Mouse (Mus musculus): ENCODE data around the gene Nodal. TPM values are rescaled to one million over a fixed set of nuclear protein-coding genes. Genes with fewer than 3 reads are reported as not detected.
A peak's percentile ranks its signal among the peaks of the same experiment; 100 is the strongest.

Gene Nodal
- polyA plus RNA-seq, 1 experiment from 2014 or later, result 0.10 TPM

DNA sequence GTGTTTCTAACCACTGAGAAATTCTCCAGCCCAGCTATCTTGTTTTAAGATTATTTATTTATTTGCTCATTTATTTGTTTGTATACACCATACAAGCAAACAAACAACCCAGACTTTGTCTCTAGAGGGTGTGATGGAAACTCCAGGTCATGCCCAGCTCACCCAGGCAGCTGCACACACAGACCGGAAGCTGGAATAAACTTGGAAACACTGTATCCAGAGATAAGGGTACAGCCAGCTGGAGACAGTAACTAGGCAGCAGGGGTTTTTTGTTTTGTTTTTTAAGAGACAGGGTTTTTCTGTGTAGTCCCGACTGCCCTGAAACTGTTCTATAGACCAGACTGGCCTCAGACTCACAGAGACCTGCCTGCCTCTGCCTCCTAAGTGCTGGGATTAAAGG, 27.6 kb upstream of the Nodal start:
- no peak for ATAC-seq
- H3K9ac ChIP-seq (replicated peaks; ENCODE audit: low read depth, low read length), result no peak overlapping the region
- no peaks in the 10 kb centered on the region for H3K27me3 ChIP-seq (replicated peaks; ENCODE audit: control insufficient read depth, insufficient read depth, low read length)
- WGBS, result 73% methylated on average over 2 of the region's 2 CpGs
- no peak overlapping the region for H3K27ac ChIP-seq (ENCODE audit: low read length)
- no peak overlapping the region for H3K4me3 ChIP-seq (replicated peaks; ENCODE audit: low read length)
- no peaks in the 10 kb centered on the region for H3K4me1 ChIP-seq (replicated peaks; ENCODE audit: control insufficient read depth, insufficient read depth, low read length)
- H3K4me2 ChIP-seq (ENCODE audit: low read length), result no peak overlapping the region
- no peaks in the 10 kb centered on the region for H3K9me3 ChIP-seq (ENCODE audit: control insufficient read depth, low read length)
- no peaks in the 10 kb centered on the region for H3K36me3 ChIP-seq (ENCODE audit: control insufficient read depth, insufficient read depth)

DNA sequence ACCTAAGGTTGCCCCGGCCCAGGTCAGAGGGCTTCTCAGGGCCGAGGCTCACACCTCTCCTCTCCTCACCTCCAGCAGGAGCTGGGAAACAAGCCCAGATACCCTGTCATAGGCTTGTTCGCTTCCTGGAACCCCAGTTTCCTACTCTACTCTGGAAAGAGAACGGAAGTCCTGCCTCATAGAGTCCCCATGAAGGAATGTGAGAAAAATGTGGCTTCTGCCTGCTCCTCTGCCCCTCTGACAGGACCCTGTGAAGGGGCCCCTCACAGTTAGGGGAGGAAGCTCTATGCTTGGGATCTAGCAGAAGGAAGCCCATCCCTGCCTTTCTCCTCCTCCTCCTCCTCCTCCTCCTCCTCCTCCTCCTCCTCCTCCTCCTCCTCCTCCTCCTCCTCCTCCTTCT, 25.2 kb upstream of the Nodal start:
- Histone ChIP-seq H3K4me2 (ENCODE audit: low read length) (no peak overlapping the region), H3K9ac (replicated peaks; ENCODE audit: low read depth, low read length) (no peak overlapping the region), H3K4me3 (replicated peaks; ENCODE audit: low read length) (no peak overlapping the region), H3K4me1 (replicated peaks; ENCODE audit: control insufficient read depth, insufficient read depth, low read length) (no peaks in the 10 kb centered on the region), H3K27ac (ENCODE audit: low read length) (no peak overlapping the region), H3K27me3 (replicated peaks; ENCODE audit: control insufficient read depth, insufficient read depth, low read length) (no peaks in the 10 kb centered on the region), H3K36me3 (ENCODE audit: control insufficient read depth, insufficient read depth) (no peaks in the 10 kb centered on the region), H3K9me3 (ENCODE audit: control insufficient read depth, low read length) (no peaks in the 10 kb centered on the region)
- ATAC-seq, result no peak
- 66% methylated on average over 4 of the region's 4 CpGs for WGBS

DNA sequence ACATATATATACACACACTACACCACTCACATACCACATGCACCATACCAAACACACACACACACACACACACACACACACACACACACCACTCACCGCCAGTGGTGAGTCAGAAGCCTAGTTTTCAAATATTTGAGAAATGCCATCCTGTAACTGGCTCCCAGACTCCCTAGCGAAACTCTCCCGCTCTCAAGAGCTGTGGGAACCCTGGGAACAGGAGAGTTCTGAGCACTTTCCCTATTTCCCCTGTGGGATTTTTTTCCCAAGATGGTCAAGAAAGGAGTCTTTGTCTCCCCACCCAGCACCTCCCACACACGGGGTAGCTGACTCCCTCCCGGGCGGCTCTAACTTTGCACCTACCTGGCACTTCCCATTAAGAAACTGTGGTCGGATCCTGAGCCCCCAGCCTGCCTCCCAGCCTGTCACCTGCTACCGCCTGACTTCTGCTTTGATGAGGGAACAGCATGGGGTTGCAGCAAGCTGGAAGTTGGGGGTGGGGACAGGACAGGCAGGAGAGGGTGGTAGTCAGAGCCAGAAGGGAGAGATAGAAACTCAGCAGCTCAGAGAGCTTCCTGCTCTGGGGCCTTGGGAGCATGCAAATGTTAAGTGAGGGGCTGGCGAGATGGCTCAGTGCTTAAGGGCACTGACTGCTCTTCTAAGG, 23.2 kb upstream of the Nodal start:
- no peak for ATAC-seq
- Histone ChIP-seq H3K36me3 (ENCODE audit: control insufficient read depth, insufficient read depth) (no peaks in the 10 kb centered on the region), H3K9me3 (ENCODE audit: control insufficient read depth, low read length) (no peaks in the 10 kb centered on the region), H3K27me3 (replicated peaks; ENCODE audit: control insufficient read depth, insufficient read depth, low read length) (no peaks in the 10 kb centered on the region), H3K4me2 (ENCODE audit: low read length) (no peak overlapping the region), H3K27ac (ENCODE audit: low read length) (no peak overlapping the region), H3K4me3 (replicated peaks; ENCODE audit: low read length) (no peak overlapping the region), H3K4me1 (replicated peaks; ENCODE audit: control insufficient read depth, insufficient read depth, low read length) (no peaks in the 10 kb centered on the region), H3K9ac (replicated peaks; ENCODE audit: low read depth, low read length) (no peak overlapping the region)
- 17% methylated on average over 9 of the region's 9 CpGs for WGBS

DNA sequence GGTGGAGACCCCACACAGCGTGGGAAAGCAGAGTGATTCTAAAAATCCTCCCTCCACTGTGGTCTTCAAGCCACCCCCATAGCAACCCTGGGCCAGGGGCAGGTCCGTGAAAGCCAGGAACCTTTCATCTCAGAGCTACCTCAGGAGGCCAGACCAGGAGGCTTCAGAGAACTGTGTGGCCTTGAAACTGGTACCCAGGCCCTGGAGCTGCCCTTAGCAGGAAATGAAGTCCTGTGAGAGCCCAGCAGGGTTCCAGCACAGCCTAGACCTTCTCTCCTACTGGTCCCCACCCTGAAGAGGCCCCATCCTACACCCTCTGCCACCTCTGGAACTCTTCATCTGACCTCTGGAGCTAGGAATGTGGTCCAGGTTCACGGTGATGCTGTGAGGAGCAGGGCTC, 19.6 kb upstream of the Nodal start:
- H3K4me1 ChIP-seq (replicated peaks; ENCODE audit: control insufficient read depth, insufficient read depth, low read length), result no peaks in the 10 kb centered on the region
- no peak overlapping the region for H3K4me2 ChIP-seq (ENCODE audit: low read length)
- WGBS, result 67% methylated on average over 3 of the region's 3 CpGs
- H3K9ac ChIP-seq (replicated peaks; ENCODE audit: low read depth, low read length), result no peak overlapping the region; the same call in 1 of the 2 replicates
- H3K9me3 ChIP-seq (ENCODE audit: control insufficient read depth, low read length), result no peaks in the 10 kb centered on the region
- no peak overlapping the region for H3K4me3 ChIP-seq (replicated peaks; ENCODE audit: low read length)
- H3K36me3 ChIP-seq (ENCODE audit: control insufficient read depth, insufficient read depth), result no peaks in the 10 kb centered on the region
- H3K27ac ChIP-seq (ENCODE audit: low read length), result no peak overlapping the region
- no peak for ATAC-seq
- no peaks in the 10 kb centered on the region for H3K27me3 ChIP-seq (replicated peaks; ENCODE audit: control insufficient read depth, insufficient read depth, low read length)

DNA sequence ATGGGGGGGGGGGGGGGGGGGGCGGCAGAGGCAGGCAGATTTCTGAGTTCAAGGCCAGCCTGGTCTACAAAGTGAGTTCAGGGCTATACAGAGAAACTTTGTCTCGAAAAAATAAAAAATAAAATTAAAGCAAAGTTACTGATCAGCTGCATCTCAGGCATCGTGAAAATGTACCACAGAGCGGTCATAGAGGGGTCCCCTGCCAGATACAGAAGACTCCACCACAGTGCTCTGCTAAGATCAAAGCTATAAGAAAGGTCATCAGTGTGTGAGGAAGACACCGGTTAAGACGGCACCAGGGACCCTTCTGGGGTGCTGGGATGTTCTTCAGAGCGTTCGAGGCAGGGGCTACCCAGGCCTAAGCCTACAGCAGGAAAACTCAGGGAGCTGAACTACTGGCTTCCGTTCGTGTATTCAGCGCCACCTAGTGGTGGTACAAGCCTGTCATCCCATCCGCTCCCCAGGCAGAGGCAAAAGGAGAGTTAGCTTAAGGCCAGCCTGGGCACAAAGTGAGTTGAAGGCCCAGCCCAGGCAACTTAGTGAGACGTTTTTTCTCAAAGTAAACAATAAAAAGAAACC, 18.5 kb upstream of the Nodal start:
- Histone ChIP-seq H3K9me3 (ENCODE audit: control insufficient read depth, low read length) (no peaks in the 10 kb centered on the region), H3K36me3 (ENCODE audit: control insufficient read depth, insufficient read depth) (no peaks in the 10 kb centered on the region), H3K27me3 (replicated peaks; ENCODE audit: control insufficient read depth, insufficient read depth, low read length) (no peaks in the 10 kb centered on the region), H3K4me3 (replicated peaks; ENCODE audit: low read length) (no peak overlapping the region), H3K27ac (ENCODE audit: low read length) (no peak overlapping the region), H3K4me1 (replicated peaks; ENCODE audit: control insufficient read depth, insufficient read depth, low read length) (no peaks in the 10 kb centered on the region), H3K9ac (replicated peaks; ENCODE audit: low read depth, low read length) (no peak overlapping the region), H3K4me2 (ENCODE audit: low read length) (no peak overlapping the region)
- 24% methylated on average over 13 of the region's 13 CpGs for WGBS
- peak; percentile 81 for ATAC-seq

DNA sequence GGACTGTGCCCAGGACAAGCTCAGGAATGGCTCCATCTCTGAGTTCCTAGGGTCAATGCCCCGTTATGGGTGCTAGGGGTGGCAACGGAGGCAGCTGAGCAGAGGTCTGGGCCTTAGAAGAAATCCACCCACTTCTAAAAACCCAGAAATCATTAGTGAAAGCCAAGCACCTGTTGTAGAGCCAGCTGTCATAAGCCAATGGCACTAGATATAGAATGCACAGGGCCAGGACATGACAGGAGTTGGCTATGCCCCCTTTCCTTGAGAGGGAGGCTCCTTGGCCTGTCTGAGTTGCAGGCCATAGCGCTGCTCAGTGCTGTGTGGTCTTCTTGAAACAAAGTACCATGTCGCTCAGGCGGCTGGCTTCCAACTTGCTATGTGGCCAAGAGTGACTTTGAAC, 17.4 kb upstream of the Nodal start:
- no peak overlapping the region for H3K4me3 ChIP-seq (replicated peaks; ENCODE audit: low read length)
- no peaks in the 10 kb centered on the region for H3K36me3 ChIP-seq (ENCODE audit: control insufficient read depth, insufficient read depth)
- H3K27ac ChIP-seq (ENCODE audit: low read length), result no peak overlapping the region
- no peak overlapping the region for H3K4me2 ChIP-seq (ENCODE audit: low read length)
- 90% methylated on average over 5 of the region's 5 CpGs for WGBS
- no peak for ATAC-seq
- H3K9ac ChIP-seq (replicated peaks; ENCODE audit: low read depth, low read length), result no peak overlapping the region
- H3K9me3 ChIP-seq (ENCODE audit: control insufficient read depth, low read length), result no peaks in the 10 kb centered on the region
- H3K27me3 ChIP-seq (replicated peaks; ENCODE audit: control insufficient read depth, insufficient read depth, low read length), result no peaks in the 10 kb centered on the region
- no peaks in the 10 kb centered on the region for H3K4me1 ChIP-seq (replicated peaks; ENCODE audit: control insufficient read depth, insufficient read depth, low read length)

DNA sequence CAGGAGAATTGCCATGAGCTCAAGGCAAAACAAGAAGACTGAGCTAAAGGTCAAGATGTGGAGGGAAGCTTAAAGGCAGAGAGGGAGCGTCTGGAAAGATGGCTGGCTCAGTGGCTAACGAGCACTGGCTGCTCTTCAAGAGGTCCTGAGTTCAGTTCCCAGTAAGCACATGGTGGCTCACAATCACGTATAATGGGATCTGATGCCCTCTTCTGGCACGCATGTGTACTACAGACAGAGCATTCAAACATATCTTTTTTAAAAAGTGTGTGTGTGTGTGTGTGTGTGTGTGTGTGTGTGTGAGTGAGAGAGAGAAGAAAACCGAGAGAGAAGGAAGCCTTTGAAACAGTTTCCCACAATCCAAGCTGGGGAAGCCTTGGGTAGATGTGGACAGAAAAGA, 15.3 kb upstream of the Nodal start:
- Histone ChIP-seq H3K4me3 (replicated peaks; ENCODE audit: low read length) (no peak overlapping the region), H3K4me2 (ENCODE audit: low read length) (no peak overlapping the region), H3K27ac (ENCODE audit: low read length) (no peak overlapping the region), H3K4me1 (replicated peaks; ENCODE audit: control insufficient read depth, insufficient read depth, low read length) (no peaks in the 10 kb centered on the region), H3K27me3 (replicated peaks; ENCODE audit: control insufficient read depth, insufficient read depth, low read length) (no peaks in the 10 kb centered on the region), H3K9ac (replicated peaks; ENCODE audit: low read depth, low read length) (no peak overlapping the region), H3K9me3 (ENCODE audit: control insufficient read depth, low read length) (no peaks in the 10 kb centered on the region), H3K36me3 (ENCODE audit: control insufficient read depth, insufficient read depth) (no peaks in the 10 kb centered on the region)
- 60% methylated on average over 5 of the region's 5 CpGs for WGBS
- ATAC-seq, result no peak

DNA sequence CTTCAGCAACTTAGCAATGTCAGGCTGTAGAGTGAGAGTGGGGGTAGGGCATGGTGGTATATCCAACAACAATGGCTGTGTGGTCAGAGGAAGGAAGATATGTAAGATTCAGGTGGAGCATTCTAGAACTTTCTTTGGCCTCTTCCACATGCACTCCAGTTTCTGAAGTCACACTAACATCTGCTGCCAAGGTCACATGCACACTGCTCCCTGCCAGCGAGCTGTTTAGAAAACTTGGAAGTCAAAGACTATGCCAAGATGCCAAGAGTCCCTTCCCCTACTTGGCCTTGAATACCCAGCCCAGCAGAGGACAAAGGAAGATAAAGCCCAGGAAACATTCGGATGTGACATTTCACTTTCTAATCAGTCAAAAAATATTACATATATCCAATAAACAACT, 14.9 kb upstream of the Nodal start:
- H3K9ac ChIP-seq (replicated peaks; ENCODE audit: low read depth, low read length), result no peak overlapping the region
- no peak overlapping the region for H3K4me2 ChIP-seq (ENCODE audit: low read length)
- H3K4me1 ChIP-seq (replicated peaks; ENCODE audit: control insufficient read depth, insufficient read depth, low read length), result no peaks in the 10 kb centered on the region
- 84% methylated on average over 2 of the region's 2 CpGs for WGBS
- no peaks in the 10 kb centered on the region for H3K9me3 ChIP-seq (ENCODE audit: control insufficient read depth, low read length)
- H3K4me3 ChIP-seq (replicated peaks; ENCODE audit: low read length), result no peak overlapping the region
- no peaks in the 10 kb centered on the region for H3K27me3 ChIP-seq (replicated peaks; ENCODE audit: control insufficient read depth, insufficient read depth, low read length)
- no peak for ATAC-seq
- no peak overlapping the region for H3K27ac ChIP-seq (ENCODE audit: low read length)
- no peaks in the 10 kb centered on the region for H3K36me3 ChIP-seq (ENCODE audit: control insufficient read depth, insufficient read depth)

DNA sequence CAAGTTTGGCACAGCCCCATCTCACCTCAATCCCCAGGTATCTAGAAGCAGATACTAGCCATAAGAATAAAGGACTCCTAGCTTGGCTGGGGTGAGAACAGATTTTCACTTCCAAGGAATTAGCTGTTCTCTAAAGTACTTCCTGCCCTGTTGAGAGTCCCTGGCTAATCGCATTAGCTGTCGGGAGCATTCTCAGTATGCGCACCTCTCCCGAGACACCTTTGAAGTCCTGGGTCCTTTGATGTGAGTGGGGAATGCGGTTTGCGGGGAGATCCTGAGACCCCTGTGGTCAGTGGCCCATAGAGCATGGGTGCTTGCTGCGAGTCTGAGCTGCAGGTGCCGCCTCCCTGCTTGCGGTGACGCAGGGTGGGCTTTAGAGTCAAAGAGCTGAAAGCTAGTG, 11.8 kb upstream of the Nodal start:
- no peak overlapping the region for H3K27ac ChIP-seq (ENCODE audit: low read length)

DNA sequence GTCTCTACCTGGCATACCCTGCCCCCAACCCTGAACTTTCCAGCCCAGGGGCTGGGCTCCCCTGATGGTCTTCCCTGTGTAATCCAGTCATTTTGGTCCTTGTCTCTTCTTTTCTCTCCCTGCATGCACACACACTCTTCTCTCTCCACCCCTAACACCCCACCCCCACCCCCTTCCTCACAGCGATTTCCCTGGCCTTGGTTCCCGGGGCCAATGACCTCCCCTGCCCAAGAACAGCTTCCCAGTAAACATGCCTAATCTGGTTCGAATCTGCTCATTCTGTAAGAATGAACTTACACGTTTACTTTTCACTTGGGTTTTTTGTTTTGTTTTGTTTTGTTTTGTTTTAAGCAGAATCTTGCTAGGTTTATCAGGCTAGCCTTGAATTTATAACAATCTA, 8.0 kb upstream of the Nodal start:
- H3K27ac ChIP-seq (ENCODE audit: low read length), result no peak overlapping the region
- H3K9me3 ChIP-seq (ENCODE audit: control insufficient read depth, low read length), result no peaks in the 10 kb centered on the region
- H3K4me1 ChIP-seq (replicated peaks; ENCODE audit: control insufficient read depth, insufficient read depth, low read length), result no peaks in the 10 kb centered on the region
- 4% methylated on average over 4 of the region's 4 CpGs for WGBS
- H3K27me3 ChIP-seq (replicated peaks; ENCODE audit: control insufficient read depth, insufficient read depth, low read length), result no peaks in the 10 kb centered on the region; the same call in 1 of the 2 replicates
- H3K36me3 ChIP-seq (ENCODE audit: control insufficient read depth, insufficient read depth), result no peaks in the 10 kb centered on the region
- no peak overlapping the region for H3K4me3 ChIP-seq (replicated peaks; ENCODE audit: low read length)
- H3K9ac ChIP-seq (replicated peaks; ENCODE audit: low read depth, low read length), result no peak overlapping the region
- no peak for ATAC-seq
- H3K4me2 ChIP-seq (ENCODE audit: low read length), result no peak overlapping the region

More for the DNA sequence above, 11.8 kb upstream of the Nodal start:
- H3K9ac ChIP-seq (replicated peaks; ENCODE audit: low read depth, low read length), result no peak overlapping the region
- H3K36me3 ChIP-seq (ENCODE audit: control insufficient read depth, insufficient read depth), result no peaks in the 10 kb centered on the region
- no peak overlapping the region for H3K4me2 ChIP-seq (ENCODE audit: low read length)
- H3K4me1 ChIP-seq (replicated peaks; ENCODE audit: control insufficient read depth, insufficient read depth, low read length), result no peaks in the 10 kb centered on the region
- H3K9me3 ChIP-seq (ENCODE audit: control insufficient read depth, low read length), result no peaks in the 10 kb centered on the region
- no peak overlapping the region for H3K4me3 ChIP-seq (replicated peaks; ENCODE audit: low read length)
- ATAC-seq, result no peak
- whole genome bisulfite sequencing, result 6% methylated on average over 10 of the region's 10 CpGs
- no peaks in the 10 kb centered on the region for H3K27me3 ChIP-seq (replicated peaks; ENCODE audit: control insufficient read depth, insufficient read depth, low read length)

Measured in forebrain, embryonic 16.5 days (tissue).